Mouse (Mus musculus) heart, embryonic 10.5 days (tissue): ENCODE data around the gene Olfr1359. TPM values are rescaled to one million over a fixed set of nuclear protein-coding genes. Genes with fewer than 3 reads are reported as not detected.
"Not testable (repeated sequence)": the region's sequence is repeated elsewhere in the genome, so short reads cannot be mapped to it uniquely, and the experiment has no call there.

Source experiments
- DNase-seq: peaks from one replicate; pipeline ENCODE4 v3.0.0-alpha.2; 2017; ENCODE audit warnings: low spot score
- H3K27ac ChIP-seq: fragments of 300-500 bp; sonication (generic); 2 replicates; pipeline ENCODE4 v1.5.1; 2016; ENCODE audit warnings: mild to moderate bottlenecking
- H3K27me3 ChIP-seq: fragments of 300-500 bp; sonication (generic); 2 replicates; pipeline ENCODE4 v1.6.1; 2016; ENCODE audit warnings: mild to moderate bottlenecking; ENCODE audit not compliant: poor library complexity, insufficient read depth, severe bottlenecking
- H3K36me3 ChIP-seq: fragments of 300-500 bp; sonication (generic); 2 replicates; pipeline ENCODE4 v1.6.1; 2016; ENCODE audit warnings: mild to moderate bottlenecking, moderate library complexity
- H3K4me1 ChIP-seq: fragments of 300-500 bp; sonication (generic); 2 replicates; pipeline ENCODE4 v1.6.1; 2016; ENCODE audit warnings: mild to moderate bottlenecking
- H3K4me3 ChIP-seq: fragments of 300-500 bp; sonication (generic); 2 replicates; pipeline ENCODE4 v1.5.1; 2016; ENCODE audit warnings: mild to moderate bottlenecking, moderate library complexity
- H3K9me3 ChIP-seq: fragments of 300-500 bp; sonication (generic); 2 replicates; pipeline ENCODE4 v1.6.1; 2016; ENCODE audit warnings: mild to moderate bottlenecking, moderate library complexity
- WGBS: fragments of 180-500 bp; shearing (Covaris S2); methylation state at CpG from one replicate; pipeline ENCODE4 v1.1.7; 2016; 5-methylcytosine and 5-hydroxymethylcytosine counted together
- polyA plus RNA-seq: library from polyadenylated mRNA; unstranded; fragments of >200 nt; fragmentation: Nextera tagmentation; extraction: Ambion mirVana; gene quantifications from 2 replicates; pipeline ENCODE4 v1.2.1, GENCODE M21; 2016

Olfr1359 gene
- not detected in 2 replicates for polyA plus RNA-seq

- Histone ChIP-seq H3K27ac (no peak within 1 kb of the TSS), H3K27me3 (no peaks in the 10 kb centered on the region), H3K4me3 (no peak within 1 kb of the TSS), H3K9me3 (no peaks in the 10 kb centered on the region), H3K36me3 (no peaks in the 10 kb centered on the region), H3K4me1 (no peaks in the 10 kb centered on the region)
- DNase-seq: no peak
These were observed at the start of gene Olfr1359 for GRCm38 (mm10) chr13:21697811-21698210. Gene Olfr1359 (plus strand): TSS chr13:21698111.

GRCm38 (mm10) chr13:21663286-21663685, 34.6 kb upstream of the Olfr1359 start, which contains the start of gene Olfr1361:
Gene Olfr1361 (minus strand): TSS chr13:21663386.
- H3K4me3 ChIP-seq: no peak within 1 kb of the TSS
- no peak within 1 kb of the TSS for H3K27ac ChIP-seq
- no peaks in the 10 kb centered on the region for H3K4me1 ChIP-seq
- DNase-seq: no peak
- no peaks in the 10 kb centered on the region for H3K27me3 ChIP-seq
- WGBS: 71% methylated on average over 2 of the region's 2 CpGs
- no peaks in the 10 kb centered on the region for H3K36me3 ChIP-seq
- H3K9me3 ChIP-seq: no peaks in the 10 kb centered on the region

- Histone ChIP-seq H3K27ac (no peak within 1 kb of the TSS), H3K4me1 (no peaks in the 10 kb centered on the region), H3K27me3 (no peaks in the 10 kb centered on the region), H3K9me3 (no peaks in the 10 kb centered on the region), H3K4me3 (no peak within 1 kb of the TSS), H3K36me3 (no peaks in the 10 kb centered on the region)
- DNase-seq: no peak
- WGBS: 90% methylated on average over 2 of the region's 2 CpGs
These were observed 20.6 kb upstream of the Olfr1359 start, which contains the start of gene Olfr1360 for GRCm38 (mm10) chr13:21677305-21677704. Gene Olfr1360 (minus strand): TSS chr13:21677405.

GRCm38 (mm10) chr13:21706669-21707068, 8.8 kb downstream of the Olfr1359 start:
- Histone ChIP-seq H3K27me3 (no peaks in the 10 kb centered on the region), H3K36me3 (no peaks in the 10 kb centered on the region), H3K4me3 (no peak overlapping the region), H3K4me1 (no peaks in the 10 kb centered on the region), H3K27ac (no peak overlapping the region), H3K9me3 (no peaks in the 10 kb centered on the region)
- DNase-seq: no peak
- 68% methylated on average over 4 of the region's 4 CpGs for WGBS

GRCm38 (mm10) chr13:21710031-21710711, 12.3 kb downstream of the Olfr1359 start:
- Histone ChIP-seq H3K27me3 (no peaks in the 10 kb centered on the region), H3K4me1 (peaks cover 4% of the 10 kb centered on the region), H3K27ac (peak overlapping the region; percentile 87), H3K36me3 (no peaks in the 10 kb centered on the region), H3K4me3 (peak overlapping the region; percentile 70), H3K9me3 (no peaks in the 10 kb centered on the region)
- DNase-seq: peak; percentile 93
- under 1% methylated on average over 32 of the region's 32 CpGs for WGBS

GRCm38 (mm10) chr13:21710821-21711525, 13.1 kb downstream of the Olfr1359 start:
- DNase-seq: peak; percentile 77
- Histone ChIP-seq H3K9me3 (no peaks in the 10 kb centered on the region), H3K27ac (peak overlapping the region; percentile 49; the same call in 1 of the 2 replicates), H3K4me3 (peak overlapping the region; percentile 70), H3K27me3 (no peaks in the 10 kb centered on the region), H3K36me3 (no peaks in the 10 kb centered on the region), H3K4me1 (peaks cover 8% of the 10 kb centered on the region)
- WGBS: 3% methylated on average over 22 of the region's 22 CpGs

- Histone ChIP-seq H3K4me1 (peaks cover 8% of the 10 kb centered on the region), H3K27me3 (no peaks in the 10 kb centered on the region), H3K27ac (no peak overlapping the region), H3K36me3 (no peaks in the 10 kb centered on the region), H3K4me3 (peak overlapping the region; percentile 70), H3K9me3 (no peaks in the 10 kb centered on the region)
- 36% methylated on average over 4 of the region's 4 CpGs for WGBS
- no peak for DNase-seq
These were observed 13.8 kb downstream of the Olfr1359 start for GRCm38 (mm10) chr13:21711698-21712097.

GRCm38 (mm10) chr13:21714725-21715124, 16.8 kb downstream of the Olfr1359 start:
- no peaks in the 10 kb centered on the region for H3K27me3 ChIP-seq
- peak; percentile 81 for DNase-seq
- no peaks in the 10 kb centered on the region for H3K9me3 ChIP-seq
- peaks cover 8% of the 10 kb centered on the region for H3K4me1 ChIP-seq
- peak overlapping the region; percentile 57 for H3K4me3 ChIP-seq
- H3K27ac ChIP-seq: peak overlapping the region; percentile 89
- H3K36me3 ChIP-seq: no peaks in the 10 kb centered on the region
- WGBS: 1% methylated on average over 7 of the region's 7 CpGs

GRCm38 (mm10) chr13:21715131-21715863, 17.4 kb downstream of the Olfr1359 start:
- H3K36me3 ChIP-seq: no peaks in the 10 kb centered on the region
- H3K4me1 ChIP-seq: peaks cover 8% of the 10 kb centered on the region
- H3K27me3 ChIP-seq: no peaks in the 10 kb centered on the region
- no peaks in the 10 kb centered on the region for H3K9me3 ChIP-seq
- no peak for DNase-seq
- WGBS: under 1% methylated on average over 22 of the region's 22 CpGs
- peak overlapping the region; percentile 89 for H3K27ac ChIP-seq
- peak overlapping the region; percentile 57 for H3K4me3 ChIP-seq

- H3K9me3 ChIP-seq, H3K27me3 ChIP-seq, H3K36me3 ChIP-seq, H3K4me1 ChIP-seq: not testable (repeated sequence)
- 1% methylated on average over 34 of the region's 50 CpGs for WGBS
- Histone ChIP-seq H3K27ac (peak within 1 kb of the TSS; percentile 91), H3K4me3 (peak within 1 kb of the TSS; percentile 57)
- DNase-seq: peak; percentile 95
These were observed 18.1 kb downstream of the Olfr1359 start, which contains the start of the genes Hist1h2bl and Hist1h2ai for GRCm38 (mm10) chr13:21715864-21716539. Gene Hist1h2bl (minus strand): TSS chr13:21716143. Gene Hist1h2ai (plus strand): TSS chr13:21716422.

- H3K4me1 ChIP-seq: peaks cover 11% of the 10 kb centered on the region
- DNase-seq, H3K9me3 ChIP-seq, H3K27me3 ChIP-seq, H3K36me3 ChIP-seq: not testable (repeated sequence)
- peak overlapping the region; percentile 57 for H3K4me3 ChIP-seq
- under 1% methylated on average over 9 of the region's 38 CpGs for WGBS
- H3K27ac ChIP-seq: peak overlapping the region; percentile 91
These were observed 18.9 kb downstream of the Olfr1359 start for GRCm38 (mm10) chr13:21716540-21717391.
